Mouse (Mus musculus): ENCODE measurements around the gene Sv2b.
A peak's percentile ranks its signal among the peaks of the same experiment; 100 is the strongest.

Sv2b gene

DNA sequence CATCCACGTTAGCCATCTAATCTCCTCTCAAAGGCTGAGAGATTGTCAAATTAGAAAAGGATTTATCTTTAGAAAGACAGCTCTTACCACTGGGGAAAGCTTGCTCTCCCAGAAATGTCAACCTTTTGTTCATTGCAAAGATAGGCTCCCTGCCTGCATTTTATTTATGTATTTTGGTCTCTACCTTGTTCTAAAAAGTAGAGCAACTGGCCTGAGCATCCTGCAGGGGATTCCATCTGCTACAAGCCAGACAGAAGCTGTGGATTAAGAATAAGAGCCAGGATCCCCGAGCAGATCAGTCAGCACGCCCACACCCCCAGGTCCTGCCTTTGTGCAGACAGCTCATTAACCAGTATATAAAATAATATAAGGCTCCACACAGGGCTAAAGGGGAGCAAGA lies 16.8 kb downstream of the Sv2b start:
- no peak for DNase-seq (ENCODE audit: low read depth, low spot score)

DNA sequence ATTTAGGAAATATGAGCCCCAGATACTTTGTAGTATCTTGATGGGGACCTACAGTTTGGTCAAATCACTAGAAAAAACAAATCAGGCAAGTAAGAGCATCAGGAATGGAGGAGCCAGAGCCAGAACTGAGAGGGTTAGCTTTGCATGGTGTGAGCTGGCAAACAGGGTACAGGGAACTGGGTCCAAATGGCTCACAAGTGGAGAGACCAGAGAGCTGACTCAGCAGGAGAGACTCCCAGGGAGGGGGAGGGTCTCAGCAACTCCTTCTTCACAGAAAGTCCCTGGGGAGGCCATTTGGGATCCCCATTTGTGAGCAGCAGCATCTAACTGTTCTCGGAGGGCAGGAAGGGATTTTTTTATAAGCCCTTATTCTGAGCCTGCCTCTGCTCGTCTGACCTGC lies 18.5 kb downstream of the Sv2b start:
- no peak for DNase-seq (ENCODE audit: low read depth, low spot score)

DNA sequence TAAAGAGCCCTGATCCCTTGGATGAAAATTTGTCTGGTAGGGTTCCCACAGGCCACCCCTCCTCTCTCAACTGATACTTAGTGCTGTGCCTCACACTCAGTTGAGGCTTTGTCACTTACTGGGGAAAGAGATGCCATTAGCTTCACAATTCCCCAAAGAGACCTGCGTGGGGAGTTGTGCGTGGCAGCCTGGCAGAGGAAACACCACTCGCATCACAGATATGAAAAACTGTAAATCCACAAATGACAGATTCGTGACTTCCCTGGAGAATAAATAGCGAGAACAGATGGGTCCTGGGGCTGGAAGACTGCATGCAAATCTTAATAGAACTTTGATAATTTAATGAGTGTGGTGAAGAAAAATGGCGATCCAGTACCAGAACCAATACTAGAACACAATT lies 21.8 kb downstream of the Sv2b start:
- peak; percentile 79 for DNase-seq (ENCODE audit: low read depth, low spot score)

DNA sequence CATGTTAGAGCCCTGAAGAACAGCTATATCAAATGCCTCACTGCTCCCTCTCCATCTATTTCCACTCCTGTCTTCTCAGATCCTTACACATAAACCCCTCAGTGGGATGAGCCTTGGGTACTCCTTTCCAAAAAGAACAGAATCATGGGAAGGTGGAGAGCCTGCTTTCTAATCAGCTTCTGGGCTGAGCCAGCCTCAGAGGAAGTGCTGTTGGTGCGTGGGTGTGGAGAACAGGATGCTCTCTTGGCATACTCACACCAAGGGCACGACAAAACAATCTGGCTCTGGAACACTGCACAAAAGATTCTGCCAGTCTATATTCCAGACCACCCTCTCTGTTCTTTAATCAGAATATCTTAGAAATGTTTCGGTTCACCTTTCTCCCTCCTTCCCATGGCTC lies 26.1 kb downstream of the Sv2b start:
- DNase-seq (ENCODE audit: low read depth, low spot score) = no peak

DNA sequence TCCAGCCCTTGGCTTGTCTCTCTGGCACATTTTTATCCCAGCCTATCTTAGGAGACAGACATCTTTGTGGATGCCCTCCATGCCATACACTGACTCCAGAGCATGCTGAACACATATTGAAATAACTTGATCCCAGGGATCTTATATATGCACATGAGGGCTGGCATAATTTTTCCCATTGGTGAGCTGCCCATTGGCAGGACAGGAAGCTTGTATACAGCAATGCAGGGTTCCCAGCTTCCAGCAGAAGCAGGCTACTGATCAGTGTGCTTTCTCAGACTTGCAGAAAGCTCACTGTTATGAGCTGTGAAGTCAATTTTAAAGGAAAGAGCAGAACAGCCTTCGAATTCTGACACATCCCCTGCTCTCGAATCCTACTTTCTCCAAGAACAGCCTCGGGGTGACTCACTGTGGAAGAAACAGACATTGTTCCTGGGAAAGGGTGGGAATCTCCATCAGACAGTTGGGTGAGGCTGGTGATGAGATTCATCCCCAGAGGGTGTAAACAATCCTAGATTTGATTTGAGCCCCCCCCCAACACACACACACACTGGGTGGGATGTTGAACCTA lies 26.9 kb downstream of the Sv2b start:
- DNase-seq (ENCODE audit: low read depth, low spot score) = peak; percentile 76

DNA sequence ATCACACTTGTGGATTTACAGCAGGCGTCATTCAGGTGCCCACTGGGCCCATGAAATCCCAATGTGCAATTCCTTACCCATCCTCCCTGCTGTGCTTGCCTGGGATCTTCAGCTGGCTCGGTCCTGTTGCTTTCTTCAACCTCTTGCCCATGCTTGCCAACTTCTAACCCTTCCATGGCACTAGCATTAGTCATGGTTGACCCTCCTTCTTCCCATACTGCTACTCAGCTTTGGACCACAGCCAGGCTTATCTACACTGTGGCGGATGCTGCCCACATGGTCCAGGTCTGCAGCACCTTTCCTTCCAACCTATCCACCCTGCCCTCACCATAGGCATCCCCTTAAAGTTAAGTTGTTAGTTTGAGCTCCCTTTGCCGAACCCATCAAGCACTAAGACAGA lies 28.0 kb downstream of the Sv2b start:
- DNase-seq (ENCODE audit: low read depth, low spot score) = no peak

DNA sequence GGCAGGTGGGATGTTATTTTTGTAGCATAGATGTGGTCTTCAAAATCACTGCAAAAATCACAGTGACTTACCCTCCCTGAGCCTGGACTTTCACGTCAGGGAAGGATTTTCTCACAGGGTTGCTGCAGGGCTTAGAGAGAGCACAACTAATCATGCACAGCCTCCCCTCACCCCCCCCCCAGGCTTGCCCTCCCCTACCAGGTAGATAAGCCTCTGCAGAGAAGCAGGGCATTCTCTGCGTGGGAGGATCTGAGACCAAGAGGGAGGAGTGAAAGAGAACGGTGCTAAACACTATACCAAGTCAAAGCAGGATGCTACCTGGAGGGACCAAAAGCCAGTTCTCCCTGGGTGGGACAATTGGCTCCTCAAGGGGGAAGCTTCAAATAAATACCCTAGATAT lies 31.2 kb downstream of the Sv2b start:
- DNase-seq (ENCODE audit: low read depth, low spot score) = no peak

DNA sequence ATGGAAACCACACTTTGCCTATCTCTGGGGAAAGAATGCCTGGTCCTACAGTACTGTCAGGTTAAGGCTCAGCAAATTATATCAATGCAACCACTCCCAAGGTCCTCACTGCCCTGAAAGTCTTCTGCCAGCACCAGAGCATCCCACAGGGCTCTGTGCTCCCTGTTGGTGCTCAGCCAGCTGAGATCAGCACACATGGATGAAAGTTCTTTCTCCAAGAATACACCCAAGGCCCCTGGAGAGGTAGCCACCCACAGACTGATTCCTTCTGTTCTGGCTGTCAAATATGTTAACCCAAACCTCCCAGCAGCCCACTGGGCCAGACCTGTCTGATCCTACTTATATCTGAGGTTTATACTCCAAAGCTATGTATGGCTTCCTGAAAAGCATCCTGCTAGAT lies 32.3 kb downstream of the Sv2b start:
- no peak for DNase-seq (ENCODE audit: low read depth, low spot score)

DNA sequence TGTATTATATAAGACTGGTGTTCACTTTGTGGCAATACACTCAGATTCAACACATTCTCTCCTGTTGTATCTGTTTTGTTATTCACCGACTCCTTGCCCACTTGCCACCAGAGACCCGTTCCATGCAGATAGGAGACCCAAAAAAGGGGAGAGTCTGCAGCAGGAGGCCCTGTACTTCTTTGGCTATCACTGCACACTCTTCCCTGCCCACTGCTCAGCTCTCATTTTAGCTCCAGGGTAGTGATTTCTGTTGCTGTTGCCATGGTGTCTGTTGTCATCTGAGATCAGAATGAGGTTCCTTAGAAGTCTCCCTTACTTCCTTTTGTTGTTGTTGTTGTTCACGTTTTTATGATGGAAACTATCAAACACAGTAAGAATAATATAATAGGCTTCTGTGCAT lies 34.5 kb downstream of the Sv2b start:
- no peak for DNase-seq (ENCODE audit: low read depth, low spot score)

DNA sequence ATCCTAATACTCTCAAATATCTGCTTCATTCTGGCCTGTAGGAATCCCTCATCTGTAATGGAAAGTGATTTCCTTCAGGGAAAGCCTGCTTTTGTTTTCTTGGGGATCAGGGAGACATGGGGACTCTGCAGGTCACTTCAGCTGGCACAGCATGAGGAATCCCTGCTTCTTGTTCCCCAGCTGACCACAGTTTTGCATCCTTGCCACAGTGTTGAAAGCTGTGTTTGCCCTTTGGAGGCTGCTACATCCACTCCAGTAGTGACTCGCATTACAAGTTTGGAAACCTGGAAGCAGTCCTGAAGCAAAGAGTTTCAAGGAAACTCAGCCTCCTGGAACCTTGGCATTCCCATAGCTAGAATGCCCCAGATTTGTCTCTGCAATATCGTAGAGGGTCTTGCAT lies 35.4 kb downstream of the Sv2b start:
- DNase-seq (ENCODE audit: low read depth, low spot score) = no peak

DNA sequence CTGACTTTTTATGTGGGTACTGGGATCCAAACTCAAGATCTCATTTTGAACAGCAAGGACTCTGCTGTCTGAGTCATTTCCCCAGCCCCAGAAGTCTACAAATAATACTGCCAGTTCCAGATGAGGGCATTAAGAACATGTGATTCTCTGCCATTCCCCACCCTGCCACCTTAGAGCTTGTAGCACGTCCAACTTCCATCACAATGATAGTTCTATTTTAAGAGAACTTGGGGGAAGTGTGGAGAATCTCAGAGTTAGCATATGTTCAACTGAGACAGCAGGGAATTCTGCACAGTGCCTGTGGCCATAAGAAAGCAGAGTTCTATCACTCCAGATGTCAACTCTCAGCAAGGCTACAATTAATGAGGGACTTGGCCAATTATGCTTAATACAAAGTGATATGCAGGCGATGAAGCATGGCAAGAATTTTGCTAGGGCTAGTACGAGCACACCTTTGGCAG lies 37.1 kb downstream of the Sv2b start:
- DNase-seq (ENCODE audit: low read depth, low spot score) = peak; percentile 92

DNA sequence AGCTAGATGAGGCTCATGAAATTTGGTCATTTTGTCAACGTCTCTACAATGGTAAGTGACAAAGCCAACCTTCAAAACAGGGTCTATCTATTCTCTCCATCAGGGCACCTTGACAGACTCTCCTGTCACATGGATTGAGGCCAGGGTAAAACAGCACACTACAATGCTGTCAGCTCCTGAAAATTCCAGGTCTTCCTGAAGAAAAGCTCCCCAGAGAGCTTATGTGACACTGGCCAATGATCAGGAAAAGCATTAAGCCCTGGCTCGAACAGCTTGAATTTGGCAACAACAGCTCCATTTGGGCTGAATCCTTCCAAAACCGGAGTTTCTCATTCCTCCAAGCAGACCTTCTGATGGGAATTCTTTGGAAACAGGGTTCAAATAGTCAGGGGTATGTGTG lies 37.8 kb downstream of the Sv2b start:
- no peak for DNase-seq (ENCODE audit: low read depth, low spot score)

DNA sequence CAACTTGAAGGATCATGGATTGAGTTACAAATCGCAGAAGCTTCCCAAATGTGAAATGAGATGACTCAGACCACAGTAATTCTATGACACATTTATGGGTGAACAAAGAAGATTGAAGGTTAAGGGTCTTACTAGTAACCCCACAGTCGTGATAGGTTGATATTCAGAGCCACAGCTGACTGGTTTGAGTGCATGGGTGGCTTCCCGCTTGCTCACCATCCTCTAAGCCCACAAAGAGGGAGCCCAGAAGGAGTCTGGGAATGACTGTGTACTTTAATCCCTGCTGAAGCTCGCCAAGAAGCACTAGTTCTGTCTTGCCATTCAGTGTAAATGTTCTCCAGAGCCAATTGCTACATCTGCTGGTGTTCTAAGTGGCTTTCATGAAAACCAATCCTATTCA lies 41.8 kb downstream of the Sv2b start:
- no peak for DNase-seq (ENCODE audit: low read depth, low spot score)

DNA sequence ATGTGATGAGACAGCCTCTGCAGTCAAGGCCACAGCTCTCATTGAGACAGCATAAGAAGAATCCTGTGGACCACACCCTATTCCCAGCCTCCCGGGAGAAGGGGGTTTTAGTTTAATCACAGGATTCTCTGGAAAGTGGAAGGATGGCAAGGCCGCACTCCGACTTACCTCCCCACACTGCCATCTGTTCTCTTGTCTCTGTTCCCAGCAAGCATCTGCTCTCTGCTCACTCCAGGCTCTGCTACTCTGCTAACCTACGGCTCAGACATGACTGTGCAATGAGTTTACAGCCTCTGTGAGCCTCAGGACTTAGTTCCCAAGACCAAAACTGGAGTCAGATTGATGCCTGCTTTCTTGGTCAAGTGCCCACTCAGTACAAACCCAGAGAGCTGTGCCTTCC lies 43.8 kb downstream of the Sv2b start:
- peak; percentile 82 for DNase-seq (ENCODE audit: low read depth, low spot score)

DNA sequence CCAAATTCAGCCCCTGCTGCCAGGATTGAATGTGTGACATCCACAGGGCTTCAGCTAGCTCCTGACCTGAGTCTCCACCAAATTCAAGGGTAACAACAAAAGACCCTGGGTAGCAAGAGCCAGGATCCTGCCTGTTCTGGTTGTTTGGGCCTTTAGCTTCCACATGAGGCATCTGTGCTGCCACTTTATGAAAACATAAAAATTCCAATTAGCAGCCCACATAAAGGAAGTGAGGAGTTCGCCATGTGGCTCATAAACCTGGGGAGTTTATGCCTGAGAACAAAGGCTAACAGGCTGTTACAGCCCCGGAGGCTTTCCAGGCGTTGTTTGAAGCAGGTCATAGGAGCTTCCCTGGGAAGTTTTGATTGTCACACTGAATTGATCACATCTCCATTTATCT lies 49.1 kb downstream of the Sv2b start:
- no peak for DNase-seq (ENCODE audit: low read depth, low spot score)

DNA sequence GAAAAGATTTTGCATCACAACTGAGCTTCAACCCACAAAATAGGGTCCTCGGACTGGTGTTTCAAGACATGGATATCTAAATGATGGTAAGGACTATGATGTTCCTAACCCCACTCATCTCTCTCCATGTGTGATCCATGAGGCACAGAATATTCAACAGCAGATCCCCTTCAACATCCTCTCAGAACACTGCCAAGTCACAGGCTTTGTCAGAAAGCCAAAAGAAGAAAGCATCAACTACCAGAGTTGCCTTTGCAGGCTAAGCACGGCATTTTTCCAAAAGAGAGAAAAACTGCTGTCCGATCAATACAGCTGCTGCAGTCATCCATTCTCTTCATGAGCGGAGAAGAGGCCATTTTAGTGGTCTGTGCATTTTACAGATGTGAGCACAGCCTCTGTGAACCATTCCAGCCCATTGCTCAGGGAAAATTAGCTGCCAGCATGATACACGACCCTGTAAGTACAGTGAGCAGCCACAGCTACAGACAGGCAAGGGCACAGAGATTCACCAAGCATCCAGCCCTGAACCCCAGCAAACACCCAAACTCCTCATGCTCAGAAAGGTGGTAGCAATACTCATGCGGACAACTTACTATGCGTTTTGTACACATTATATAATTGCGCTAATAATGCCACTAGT lies 55.3 kb downstream of the Sv2b start:
- DNase-seq (ENCODE audit: low read depth, low spot score) = no peak

DNA sequence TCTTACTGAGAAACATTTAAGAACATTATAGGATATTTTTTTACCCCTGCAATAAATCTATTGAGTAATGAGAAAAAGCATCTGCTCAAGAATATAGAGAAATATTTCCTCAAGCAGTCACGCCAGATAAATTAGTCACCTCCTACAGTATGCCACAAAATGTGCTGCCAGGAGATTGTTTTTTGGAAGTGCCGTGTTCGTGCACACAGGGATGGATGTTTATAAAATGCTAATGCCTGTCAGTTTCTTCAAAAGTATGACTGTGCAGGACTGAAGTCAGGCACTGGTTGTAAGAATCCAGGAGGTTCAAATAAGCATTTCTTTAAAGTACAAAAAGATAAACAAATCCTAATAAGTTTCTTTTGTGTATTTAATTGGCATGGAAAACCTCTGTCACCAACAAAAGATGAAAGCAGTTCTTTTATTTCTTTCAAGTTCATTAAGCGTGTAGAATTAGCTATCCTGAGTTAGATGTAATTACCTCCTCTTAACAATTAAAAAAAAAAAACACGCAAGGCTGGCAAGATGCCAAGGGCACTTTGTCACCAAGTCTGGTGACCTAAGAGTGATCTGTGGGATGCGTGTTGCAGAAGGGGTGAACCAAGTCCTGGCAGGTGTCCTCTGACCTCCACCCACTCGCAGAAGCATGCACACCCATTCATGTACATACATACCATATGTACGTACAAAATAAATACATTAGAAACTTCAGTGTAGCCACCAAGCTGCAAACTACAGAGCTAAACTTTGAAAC lies 68.1 kb downstream of the Sv2b start:
- DNase-seq (ENCODE audit: low read depth, low spot score) = no peak

DNA sequence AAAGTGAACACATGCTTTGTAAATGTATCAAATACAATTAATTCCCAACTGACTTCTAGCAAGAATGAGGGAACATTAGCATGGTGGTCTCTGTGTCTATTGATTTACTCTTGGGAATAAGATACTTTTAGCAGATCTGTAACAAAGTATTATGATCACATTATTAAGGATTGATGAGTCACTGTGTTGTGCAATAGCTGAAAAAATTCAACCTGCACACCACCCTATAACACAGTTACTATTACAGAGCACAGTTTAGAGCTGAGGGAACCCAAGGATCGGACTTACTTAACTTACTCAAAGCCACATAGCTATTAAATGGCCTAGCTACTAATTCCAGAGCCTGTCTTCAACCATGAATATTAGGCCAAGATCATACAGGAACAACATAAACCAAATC lies 72.7 kb downstream of the Sv2b start:
- no peak for DNase-seq (ENCODE audit: low read depth, low spot score)

DNA sequence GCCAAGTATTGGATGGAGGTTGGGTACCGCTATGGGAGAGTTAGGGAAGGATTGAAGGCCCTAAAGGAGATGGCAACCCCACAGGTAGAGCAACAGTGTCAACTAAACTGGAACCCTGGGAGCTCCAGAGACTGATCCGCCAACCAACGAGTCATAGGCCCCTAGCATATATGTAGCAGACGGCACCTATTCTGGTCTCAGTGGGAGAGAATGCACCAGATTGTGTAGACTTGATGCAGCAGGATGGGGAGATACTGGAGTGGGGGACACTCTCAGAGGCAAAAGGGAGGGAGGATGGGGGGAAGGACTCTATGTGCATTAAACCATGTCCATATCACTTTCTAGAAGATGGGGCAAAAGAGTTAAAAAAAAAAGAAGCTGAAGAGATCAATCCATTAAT lies 84.9 kb downstream of the Sv2b start:
- DNase-seq (ENCODE audit: low read depth, low spot score) = no peak

DNA sequence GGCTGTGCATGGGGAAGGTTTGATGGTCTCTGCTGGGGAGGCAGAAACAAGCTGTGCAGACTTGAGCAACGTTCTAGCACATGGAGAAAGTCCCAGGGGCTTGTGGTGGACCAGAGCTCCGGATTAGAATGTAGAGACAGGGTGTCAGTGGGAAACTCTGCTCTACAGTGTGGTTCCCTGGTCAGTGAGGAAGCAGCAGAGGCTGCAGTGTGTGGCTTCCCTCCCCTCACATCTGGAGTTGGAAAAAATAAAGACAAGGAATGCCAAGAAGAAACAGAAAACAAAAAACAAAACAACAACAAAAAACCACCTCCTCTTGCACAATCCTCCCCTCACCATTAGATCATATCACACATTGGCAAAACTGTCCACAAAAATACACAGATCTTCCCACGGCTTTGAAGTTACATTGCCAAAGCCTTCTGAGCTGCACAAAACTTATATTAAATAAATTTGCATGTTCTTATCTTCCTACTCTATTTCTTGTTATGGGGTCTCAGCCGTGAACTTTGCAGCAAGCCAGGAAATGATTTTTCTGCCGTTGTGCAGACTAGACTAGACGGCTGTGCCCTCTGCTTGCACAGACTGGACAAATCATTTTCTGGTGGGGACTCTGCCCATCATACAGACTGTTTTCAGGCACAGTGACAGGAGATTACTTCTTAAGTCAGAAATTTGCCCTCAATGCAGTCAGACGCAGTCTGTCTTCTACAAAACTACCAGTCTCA lies 86.2 kb downstream of the Sv2b start:
- DNase-seq (ENCODE audit: low read depth, low spot score) = no peak

DNA sequence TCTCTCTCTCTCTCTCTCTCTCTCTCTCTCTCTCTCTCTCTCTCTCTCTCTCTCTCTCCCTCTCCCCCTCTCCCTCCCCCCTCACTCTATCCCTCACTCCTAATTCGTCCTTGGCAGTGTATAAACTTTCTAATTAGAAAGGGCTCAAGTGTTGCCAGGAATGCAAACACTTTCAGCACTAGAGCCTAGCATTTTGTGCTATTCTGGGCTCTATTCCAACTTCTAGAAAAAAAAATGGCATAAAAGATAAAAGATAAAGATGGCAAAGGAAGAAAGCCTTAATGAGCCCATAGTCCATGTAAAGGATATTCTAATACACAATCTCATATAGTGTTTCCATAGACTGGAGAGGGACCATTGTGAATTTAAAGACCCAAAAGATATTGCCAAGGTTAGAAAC lies 88.3 kb downstream of the Sv2b start:
- no peak for DNase-seq (ENCODE audit: low read depth, low spot score)

DNA sequence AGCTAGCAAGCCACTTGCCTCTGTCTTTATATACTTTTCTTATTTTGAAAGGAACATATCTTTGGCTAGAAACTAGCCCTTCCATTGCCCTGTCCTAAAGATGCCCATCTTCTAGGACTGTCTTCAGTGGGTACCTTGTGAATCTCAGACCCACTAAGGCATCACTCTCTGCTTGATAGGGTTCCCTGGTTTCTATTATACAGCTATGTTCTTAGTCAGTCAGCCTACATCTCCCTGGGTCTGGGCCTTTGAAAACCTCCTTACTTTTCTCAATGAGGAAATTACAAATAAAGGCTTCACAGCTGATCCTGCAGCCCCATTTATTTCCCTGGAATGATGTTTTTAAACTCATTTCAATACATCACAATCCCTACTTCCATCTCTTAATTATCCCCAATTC lies 88.8 kb downstream of the Sv2b start:
- DNase-seq (ENCODE audit: low read depth, low spot score) = no peak

DNA sequence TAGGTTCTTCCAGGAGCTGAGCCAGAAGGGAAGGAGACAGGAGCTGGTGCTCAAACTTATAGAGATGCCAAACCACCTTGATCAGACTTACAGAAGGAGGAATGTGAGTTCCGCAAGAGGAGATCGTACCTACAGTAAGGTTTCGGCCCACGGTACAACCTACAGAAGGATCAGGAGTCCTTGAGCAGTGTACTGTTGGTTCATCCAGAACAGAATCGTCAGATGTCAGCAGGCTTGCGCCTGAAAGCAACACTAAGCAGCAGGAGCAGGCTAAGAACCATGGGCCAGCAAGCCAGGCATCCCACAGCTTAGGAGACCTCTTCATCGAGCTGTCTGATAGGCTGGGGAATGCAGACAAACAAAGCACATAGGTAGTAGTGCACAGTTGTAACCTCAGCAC lies 92.9 kb downstream of the Sv2b start:
- DNase-seq (ENCODE audit: low read depth, low spot score) = no peak

All from telencephalon, adult 2 months (tissue).